Mouse (Mus musculus) brain, embryonic 14.5 days (tissue): ENCODE results near the gene Timm22.

Experiments
- CTCF ChIP-seq: fragments of 200-500 bp; IDR thresholded peaks from 2 replicates; pipeline ENCODE4 v1.5.1; 2012; ENCODE audit warnings: inconsistent platforms, mild to moderate bottlenecking, moderate library complexity, borderline replicate concordance; ENCODE audit not compliant: insufficient read depth, insufficient read length; ENCODE audit errors: extremely low read depth
- POLR2A ChIP-seq: fragments of 200-500 bp; IDR thresholded peaks from 2 replicates; pipeline ENCODE4 v1.6.1; 2012; ENCODE audit warnings: mild to moderate bottlenecking, inconsistent platforms, borderline replicate concordance; ENCODE audit not compliant: poor library complexity, insufficient read depth, insufficient read length, severe bottlenecking; ENCODE audit errors: extremely low read depth

- TF ChIP-seq CTCF (no peak), POLR2A (no peak)
Observed at GRCm38 (mm10) chr11:76385017-76385416, 21.7 kb upstream of the Timm22 start.
